Mouse (Mus musculus) limb, embryonic 14.5 days (tissue): ENCODE data around the gene Dmbx1. TPM values are rescaled to one million over a fixed set of nuclear protein-coding genes. Genes with fewer than 3 reads are reported as not detected.

Experiments used
- ATAC-seq: fragments of 200-750 bp; cut with Nextera tagmentation; 2 replicates; pipeline ENCODE4 v1.8.0; 2017; ENCODE audit warnings: low read depth, moderate number of reproducible peaks, moderate TSS enrichment; ENCODE audit not compliant: low FRiP score
- DNase-seq: peaks from one replicate; pipeline ENCODE4 v3.0.0-alpha.2; 2015; ENCODE audit warnings: low spot score
- H3K27ac ChIP-seq: fragments of 300-500 bp; sonication (generic); replicated peaks from 2 replicates; pipeline ENCODE4 v1.5.1; 2014; ENCODE audit warnings: low read depth, mild to moderate bottlenecking, low read length, moderate library complexity, mixed read lengths
- H3K27me3 ChIP-seq: fragments of 300-500 bp; sonication (generic); 2 replicates; pipeline ENCODE4 v1.6.1; 2014; ENCODE audit warnings: low read length, mixed read lengths; ENCODE audit not compliant: control insufficient read depth, insufficient read depth
- H3K36me3 ChIP-seq: fragments of 300-500 bp; sonication (generic); 2 replicates; pipeline ENCODE4 v1.6.1; 2014; ENCODE audit warnings: mild to moderate bottlenecking, low read length, moderate library complexity, mixed read lengths; ENCODE audit not compliant: control insufficient read depth, insufficient read depth
- H3K4me1 ChIP-seq: fragments of 300-500 bp; sonication (generic); 2 replicates; pipeline ENCODE4 v1.6.1; 2014; ENCODE audit warnings: antibody characterized with exemption, low read length, mixed read lengths; ENCODE audit not compliant: control insufficient read depth, insufficient read depth
- H3K4me2 ChIP-seq: fragments of 300-500 bp; sonication (generic); replicated peaks from 2 replicates; pipeline ENCODE4 v1.6.1; 2014; ENCODE audit warnings: low read depth, mild to moderate bottlenecking, low read length, moderate library complexity; ENCODE audit not compliant: severe bottlenecking
- H3K4me3 ChIP-seq: fragments of 300-500 bp; sonication (generic); replicated peaks from 2 replicates; pipeline ENCODE4 v1.5.1; 2014; ENCODE audit warnings: low read length
- H3K9ac ChIP-seq: fragments of 300-500 bp; sonication (generic); 2 replicates; pipeline ENCODE4 v1.6.1; 2014; ENCODE audit warnings: mild to moderate bottlenecking, low read depth, low read length, moderate library complexity; ENCODE audit not compliant: severe bottlenecking
- H3K9me3 ChIP-seq: fragments of 300-500 bp; sonication (generic); 2 replicates; pipeline ENCODE4 v1.6.1; 2016; ENCODE audit warnings: low read length; ENCODE audit not compliant: control insufficient read depth
- POLR2A ChIP-seq: fragments of 200-500 bp; IDR thresholded peaks from 2 replicates; pipeline ENCODE4 v1.8.0; 2012; ENCODE audit warnings: inconsistent platforms, mild to moderate bottlenecking, moderate library complexity, borderline replicate concordance; ENCODE audit not compliant: insufficient read depth, insufficient read length; ENCODE audit errors: extremely low read depth
- WGBS: fragments of 180-500 bp; shearing (Covaris S2); extraction: QIAGEN DNeasy Blood & Tissue Kit; methylation state at CpG from one replicate; pipeline ENCODE4 v1.1.7; 2014; 5-methylcytosine and 5-hydroxymethylcytosine counted together
- polyA plus RNA-seq, 2 experiments: library from polyadenylated mRNA; depleted of rRNA in 1 of 2; stranded (reverse) in 1 of 2; unstranded in 1 of 2; fragments of >200 nt; fragmentation: Nextera tagmentation in 1 of 2; extraction: Ambion mirVana in 1 of 2; gene quantifications; 2 replicates each; pipeline versions ENCODE4 v1.2.1 to v1.2.3; 2012 to 2014

Gene Dmbx1
- polyA plus RNA-seq, 2 experiments: 0.05 TPM; not detected in 1

- Histone ChIP-seq H3K27me3 (peaks cover 78% of the 10 kb centered on the region), H3K4me1 (no peaks in the 10 kb centered on the region), H3K27ac (no peak overlapping the region), H3K9ac (no peak overlapping the region), H3K9me3 (no peaks in the 10 kb centered on the region), H3K4me3 (no peak overlapping the region), H3K4me2 (no peak overlapping the region), H3K36me3 (no peaks in the 10 kb centered on the region)
- DNase-seq: no peak
- 8% methylated on average over 6 of the region's 6 CpGs for WGBS
- TF ChIP-seq POLR2A: no peak
- no peak for ATAC-seq
Observed at GRCm38 (mm10) chr4:115963751-115964150, 24.0 kb upstream of the Dmbx1 start.

DNA sequence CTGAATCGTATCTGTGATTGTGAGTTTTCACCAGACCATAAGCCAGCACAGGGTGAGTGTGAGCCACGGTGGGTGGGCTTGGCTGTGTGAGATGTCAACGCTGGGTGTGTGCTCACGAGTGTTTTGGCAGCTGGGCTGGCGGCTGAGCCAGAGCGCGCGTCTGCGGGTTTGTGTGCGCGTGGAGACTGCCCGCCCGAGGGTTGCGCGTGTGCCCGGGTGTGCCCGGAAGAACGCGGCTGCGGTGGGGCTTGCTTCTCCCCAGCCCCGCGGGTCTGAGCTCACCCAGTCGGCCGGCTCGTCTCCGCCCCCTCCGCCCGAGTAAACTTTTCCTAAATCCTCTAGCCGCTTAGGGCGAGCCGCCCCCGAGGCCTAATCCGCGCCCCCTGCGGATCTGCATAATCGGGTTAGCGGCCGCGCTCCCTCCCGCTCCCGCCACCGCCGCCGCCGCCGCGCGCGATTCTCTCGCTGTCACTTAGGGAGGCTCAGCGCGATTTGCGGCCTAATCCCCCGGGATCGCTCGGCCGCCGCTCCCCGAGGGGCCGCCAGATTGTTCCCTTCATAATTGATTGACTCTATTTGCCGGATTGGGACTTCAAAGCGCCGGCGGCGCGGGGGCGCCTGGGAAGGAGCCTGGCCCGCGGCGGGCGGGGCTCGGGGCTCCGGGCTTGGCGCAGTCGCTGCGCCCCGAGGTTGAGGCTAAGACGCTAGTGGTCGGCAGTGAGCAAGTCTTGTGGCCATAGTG is 23.1 kb upstream of the Dmbx1 start:
- WGBS: 0% methylated on average over 74 of the region's 79 CpGs
- Histone ChIP-seq H3K4me1 (no peaks in the 10 kb centered on the region), H3K9ac (peak overlapping the region; percentile 67), H3K27me3 (peaks cover 75% of the 10 kb centered on the region), H3K27ac (no peak overlapping the region), H3K4me3 (peak overlapping the region; percentile 58), H3K4me2 (peak overlapping the region; percentile 96), H3K9me3 (no peaks in the 10 kb centered on the region), H3K36me3 (no peaks in the 10 kb centered on the region)
- no peak for TF ChIP-seq POLR2A
- DNase-seq: peak; percentile 6
- ATAC-seq: no peak

DNA sequence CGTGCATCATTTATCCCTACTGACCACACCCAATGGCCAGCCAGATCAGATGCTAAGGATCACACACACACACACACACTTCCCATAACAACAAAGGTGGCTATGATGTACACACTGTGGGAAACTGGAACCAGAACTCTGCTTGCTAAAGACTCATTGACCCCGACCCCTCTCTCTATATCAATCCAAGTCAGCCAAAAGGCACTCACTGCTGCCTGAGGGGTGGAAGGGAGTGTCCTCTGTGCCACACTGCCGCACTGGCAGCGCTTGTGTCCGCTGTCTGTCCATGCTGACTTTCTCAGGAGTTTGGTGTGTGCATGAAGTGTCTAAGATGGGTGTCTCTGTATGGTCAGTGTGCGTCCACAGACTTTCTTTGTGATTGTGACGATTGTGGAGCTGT is 22.3 kb upstream of the Dmbx1 start:
- Histone ChIP-seq H3K27ac (no peak overlapping the region), H3K36me3 (no peaks in the 10 kb centered on the region), H3K4me2 (no peak overlapping the region), H3K9me3 (no peaks in the 10 kb centered on the region), H3K9ac (no peak overlapping the region), H3K4me1 (no peaks in the 10 kb centered on the region), H3K4me3 (no peak overlapping the region), H3K27me3 (peaks cover 75% of the 10 kb centered on the region)
- WGBS: 16% methylated on average over 7 of the region's 7 CpGs
- DNase-seq: no peak
- ATAC-seq: no peak
- TF ChIP-seq POLR2A: no peak

DNA sequence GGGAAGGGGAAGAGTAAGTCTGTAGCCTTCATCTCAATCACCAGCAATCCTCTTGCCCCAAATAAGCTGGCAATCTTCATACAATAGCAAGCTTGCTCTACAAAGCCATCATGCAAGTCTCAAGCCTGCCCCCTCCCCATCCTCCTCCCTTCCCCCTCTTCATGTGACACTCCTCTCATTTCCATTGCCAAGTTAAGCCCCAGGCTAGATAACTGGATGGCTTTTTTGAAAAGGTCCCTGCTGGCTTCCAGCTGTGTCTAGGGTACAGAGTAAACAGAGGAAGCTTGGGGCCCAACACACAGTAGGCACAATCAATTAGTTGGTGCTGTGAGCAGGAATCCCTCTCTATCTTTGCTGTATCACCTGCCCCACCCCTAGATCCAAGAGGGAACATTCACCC is 19.8 kb upstream of the Dmbx1 start:
- no peak for DNase-seq
- H3K27ac ChIP-seq: no peak overlapping the region
- H3K9me3 ChIP-seq: no peaks in the 10 kb centered on the region
- H3K36me3 ChIP-seq: no peaks in the 10 kb centered on the region
- no peaks in the 10 kb centered on the region for H3K4me1 ChIP-seq
- peaks cover 74% of the 10 kb centered on the region for H3K27me3 ChIP-seq
- H3K4me2 ChIP-seq: no peak overlapping the region
- no peak overlapping the region for H3K9ac ChIP-seq
- H3K4me3 ChIP-seq: no peak overlapping the region
- no peak for ATAC-seq
- TF ChIP-seq POLR2A: no peak

GRCm38 (mm10) chr4:115955494-115955775 is 15.7 kb upstream of the Dmbx1 start:
- 6% methylated on average over 3 of the region's 3 CpGs for WGBS
- Histone ChIP-seq H3K27me3 (peaks cover 68% of the 10 kb centered on the region), H3K36me3 (no peaks in the 10 kb centered on the region), H3K27ac (no peak overlapping the region), H3K4me3 (no peak overlapping the region), H3K9ac (no peak overlapping the region), H3K4me1 (no peaks in the 10 kb centered on the region), H3K9me3 (no peaks in the 10 kb centered on the region), H3K4me2 (no peak overlapping the region)
- DNase-seq (no peak), ATAC-seq (no peak)
- no peak for TF ChIP-seq POLR2A
